Mouse (Mus musculus) limb, embryonic 11.5 days (tissue): ENCODE results near the gene Cux1. TPM values are rescaled to one million over a fixed set of nuclear protein-coding genes. Genes with fewer than 3 reads are reported as not detected.

ENCODE experiments used
- ATAC-seq: fragments of 200-750 bp; cut with Nextera tagmentation; 2 replicates; pipeline ENCODE4 v1.8.0; 2017; ENCODE audit warnings: low read depth; ENCODE audit not compliant: insufficient number of reproducible peaks, low FRiP score, low TSS enrichment
- DNase-seq: peaks from one replicate; pipeline ENCODE4 v3.0.0-alpha.2; 2015; ENCODE audit warnings: low spot score
- H3K27ac ChIP-seq: fragments of 300-500 bp; sonication (generic); replicated peaks from 2 replicates; pipeline ENCODE4 v1.5.1; 2014; ENCODE audit warnings: low read depth, mild to moderate bottlenecking, low read length
- H3K27me3 ChIP-seq: fragments of 300-500 bp; sonication (generic); 2 replicates; pipeline ENCODE4 v1.6.1; 2014; ENCODE audit warnings: mild to moderate bottlenecking, low read length, mixed read lengths; ENCODE audit not compliant: control insufficient read depth, insufficient read depth
- H3K36me3 ChIP-seq: fragments of 300-500 bp; sonication (generic); 2 replicates; pipeline ENCODE4 v1.6.1; 2014; ENCODE audit warnings: mild to moderate bottlenecking, low read length, moderate library complexity, mixed read lengths; ENCODE audit not compliant: control insufficient read depth, insufficient read depth
- H3K4me1 ChIP-seq: fragments of 300-500 bp; sonication (generic); 2 replicates; pipeline ENCODE4 v1.6.1; 2014; ENCODE audit warnings: low read length, mixed read lengths; ENCODE audit not compliant: control insufficient read depth, insufficient read depth
- H3K4me2 ChIP-seq: fragments of 300-500 bp; sonication (generic); 2 replicates; pipeline ENCODE4 v1.6.1; 2014; ENCODE audit warnings: low read depth, mild to moderate bottlenecking, moderate library complexity; ENCODE audit not compliant: severe bottlenecking
- H3K4me3 ChIP-seq: fragments of 300-500 bp; sonication (generic); 2 replicates; pipeline ENCODE4 v1.5.1; 2014; ENCODE audit warnings: low read depth, low read length
- H3K9ac ChIP-seq: fragments of 300-500 bp; sonication (generic); 2 replicates; pipeline ENCODE4 v1.6.1; 2014; ENCODE audit warnings: mild to moderate bottlenecking, low read length
- H3K9me3 ChIP-seq: fragments of 300-500 bp; sonication (generic); 2 replicates; pipeline ENCODE4 v1.6.1; 2016; ENCODE audit warnings: low read length; ENCODE audit not compliant: control insufficient read depth
- WGBS: fragments of 180-500 bp; shearing (Covaris S2); extraction: QIAGEN DNeasy Blood & Tissue Kit; methylation state at CpG from one replicate; pipeline ENCODE4 v1.1.7; 2014; 5-methylcytosine and 5-hydroxymethylcytosine counted together
- polyA plus RNA-seq: library from polyadenylated mRNA; unstranded; fragments of >200 nt; fragmentation: Nextera tagmentation; extraction: Ambion mirVana; gene quantifications from 2 replicates; pipeline ENCODE4 v1.2.1, GENCODE M21; 2014

Cux1 gene
- polyA plus RNA-seq, 1 experiment from 2014 or later: 65.6 TPM

- Histone ChIP-seq H3K27me3 (no peaks in the 10 kb centered on the region), H3K4me2 (no peak overlapping the region), H3K4me3 (no peak overlapping the region), H3K4me1 (0 out of 2 replicates have a peak, but pooled peaks cover 2% of the 10 kb centered on the region), H3K36me3 (no peaks in the 10 kb centered on the region), H3K9me3 (no peaks in the 10 kb centered on the region), H3K27ac (no peak overlapping the region), H3K9ac (no peak overlapping the region)
- WGBS: 91% methylated on average over 3 of the region's 3 CpGs
- DNase-seq (no peak), ATAC-seq (no peak)
These were observed 114.6 kb downstream of the Cux1 start for GRCm38 (mm10) chr5:136452681-136453080.

- Histone ChIP-seq H3K27ac (no peak overlapping the region), H3K4me2 (no peak overlapping the region), H3K9ac (no peak overlapping the region), H3K9me3 (no peaks in the 10 kb centered on the region), H3K27me3 (no peaks in the 10 kb centered on the region), H3K4me3 (no peak overlapping the region), H3K36me3 (no peaks in the 10 kb centered on the region), H3K4me1 (0 out of 2 replicates have a peak, but pooled peaks cover 2% of the 10 kb centered on the region)
- ATAC-seq (no peak), DNase-seq (no peak)
These were observed 117.5 kb downstream of the Cux1 start for GRCm38 (mm10) chr5:136449801-136450200.

GRCm38 (mm10) chr5:136445967-136446366, 121.3 kb downstream of the Cux1 start:
- Histone ChIP-seq H3K9ac (no peak overlapping the region), H3K4me2 (no peak overlapping the region), H3K27me3 (no peaks in the 10 kb centered on the region), H3K4me1 (0 out of 2 replicates have a peak, but pooled peaks cover 2% of the 10 kb centered on the region), H3K4me3 (no peak overlapping the region), H3K27ac (no peak overlapping the region), H3K36me3 (no peaks in the 10 kb centered on the region), H3K9me3 (no peaks in the 10 kb centered on the region)
- WGBS: 78% methylated on average over 5 of the region's 5 CpGs
- no peak for DNase-seq
- ATAC-seq: no peak

- no peaks in the 10 kb centered on the region for H3K27me3 ChIP-seq
- no peak overlapping the region for H3K9ac ChIP-seq
- ATAC-seq (no peak), DNase-seq (no peak)
- no peak overlapping the region for H3K4me3 ChIP-seq
- H3K4me1 ChIP-seq: no peaks in the 10 kb centered on the region
- no peak overlapping the region for H3K27ac ChIP-seq
- H3K9me3 ChIP-seq: no peaks in the 10 kb centered on the region
- H3K36me3 ChIP-seq: no peaks in the 10 kb centered on the region
- no peak overlapping the region for H3K4me2 ChIP-seq
- WGBS: 74% methylated on average over 11 of the region's 11 CpGs
These were observed 124.8 kb downstream of the Cux1 start for GRCm38 (mm10) chr5:136442238-136443187.

GRCm38 (mm10) chr5:136429647-136430046, 137.6 kb downstream of the Cux1 start:
- Histone ChIP-seq H3K4me2 (no peak overlapping the region), H3K9ac (no peak overlapping the region), H3K4me1 (peaks cover 16% of the 10 kb centered on the region), H3K9me3 (no peaks in the 10 kb centered on the region), H3K27me3 (no peaks in the 10 kb centered on the region), H3K36me3 (no peaks in the 10 kb centered on the region), H3K4me3 (no peak overlapping the region), H3K27ac (no peak overlapping the region)
- ATAC-seq (no peak), DNase-seq (no peak)
- WGBS: 79% methylated on average over 4 of the region's 4 CpGs

GRCm38 (mm10) chr5:136428498-136429060, 138.7 kb downstream of the Cux1 start:
- Histone ChIP-seq H3K4me2 (no peak overlapping the region), H3K27me3 (no peaks in the 10 kb centered on the region), H3K4me3 (no peak overlapping the region), H3K9ac (no peak overlapping the region), H3K9me3 (no peaks in the 10 kb centered on the region), H3K4me1 (peaks cover 14% of the 10 kb centered on the region), H3K36me3 (no peaks in the 10 kb centered on the region), H3K27ac (0 out of 2 replicates have a peak overlapping the region, but pooled peaks have one; percentile 15)
- 16% methylated on average over 6 of the region's 6 CpGs for WGBS
- DNase-seq: peak; percentile 40
- ATAC-seq: no peak

- H3K4me3 ChIP-seq: no peak overlapping the region
- H3K36me3 ChIP-seq: no peaks in the 10 kb centered on the region
- WGBS: 68% methylated on average over 13 of the region's 13 CpGs
- H3K4me2 ChIP-seq: no peak overlapping the region
- H3K27ac ChIP-seq: 0 out of 2 replicates have a peak overlapping the region, but pooled peaks have one; percentile 15
- no peaks in the 10 kb centered on the region for H3K9me3 ChIP-seq
- peaks cover 14% of the 10 kb centered on the region for H3K4me1 ChIP-seq
- no peaks in the 10 kb centered on the region for H3K27me3 ChIP-seq
- no peak overlapping the region; the same call in 1 of the 2 replicates for H3K9ac ChIP-seq
- ATAC-seq: no peak
- no peak for DNase-seq
These were observed 139.4 kb downstream of the Cux1 start for GRCm38 (mm10) chr5:136427772-136428497.

- peaks cover 14% of the 10 kb centered on the region for H3K4me1 ChIP-seq
- H3K9me3 ChIP-seq: no peaks in the 10 kb centered on the region
- 58% methylated on average over 4 of the region's 4 CpGs for WGBS
- H3K4me3 ChIP-seq: no peak overlapping the region
- H3K4me2 ChIP-seq: no peak overlapping the region
- H3K9ac ChIP-seq: no peak overlapping the region; the same call in 1 of the 2 replicates
- DNase-seq (no peak), ATAC-seq (no peak)
- H3K36me3 ChIP-seq: no peaks in the 10 kb centered on the region
- H3K27me3 ChIP-seq: no peaks in the 10 kb centered on the region
- no peak overlapping the region for H3K27ac ChIP-seq
These were observed 140.0 kb downstream of the Cux1 start for GRCm38 (mm10) chr5:136427121-136427771.
